Mouse (Mus musculus): ENCODE data around the gene Necab2.

Gene Necab2

GRCm38 (mm10) chr8:119428350-119428740, 18.2 kb upstream of the Necab2 start:
- DNase-seq (ENCODE audit: low spot score in 2 of 2): no peak

GRCm38 (mm10) chr8:119428766-119429327, 17.7 kb upstream of the Necab2 start:
- no peak for DNase-seq (ENCODE audit: low spot score in 2 of 2)

GRCm38 (mm10) chr8:119429552-119429951, 17.0 kb upstream of the Necab2 start:
- DNase-seq (ENCODE audit: low spot score in 2 of 2): no peak

- no peak for DNase-seq (ENCODE audit: low spot score in 2 of 2)
These were observed 16.3 kb upstream of the Necab2 start for GRCm38 (mm10) chr8:119430250-119430649.

DNA sequence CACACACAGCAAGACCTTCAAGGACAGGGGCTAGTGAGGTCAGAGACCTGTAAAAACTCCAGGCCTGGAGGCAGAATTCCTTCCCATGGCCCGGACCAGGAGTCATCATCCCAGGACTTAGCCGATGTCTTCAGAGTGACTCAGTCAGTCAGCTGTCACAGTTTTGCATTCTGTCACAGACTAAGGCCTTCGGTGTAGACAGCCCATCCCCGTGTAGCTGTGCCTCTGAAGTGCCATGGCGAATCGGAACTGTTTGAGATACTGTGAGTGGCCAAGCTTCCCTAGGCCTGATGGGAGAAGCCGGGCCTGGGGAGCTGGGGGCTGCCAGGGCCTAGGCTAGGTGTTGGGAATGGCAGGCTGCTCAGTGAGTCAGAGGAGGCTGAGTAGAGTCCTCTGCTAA, 15.8 kb upstream of the Necab2 start:
- DNase-seq (ENCODE audit: low spot score in 2 of 2): no peak

DNA sequence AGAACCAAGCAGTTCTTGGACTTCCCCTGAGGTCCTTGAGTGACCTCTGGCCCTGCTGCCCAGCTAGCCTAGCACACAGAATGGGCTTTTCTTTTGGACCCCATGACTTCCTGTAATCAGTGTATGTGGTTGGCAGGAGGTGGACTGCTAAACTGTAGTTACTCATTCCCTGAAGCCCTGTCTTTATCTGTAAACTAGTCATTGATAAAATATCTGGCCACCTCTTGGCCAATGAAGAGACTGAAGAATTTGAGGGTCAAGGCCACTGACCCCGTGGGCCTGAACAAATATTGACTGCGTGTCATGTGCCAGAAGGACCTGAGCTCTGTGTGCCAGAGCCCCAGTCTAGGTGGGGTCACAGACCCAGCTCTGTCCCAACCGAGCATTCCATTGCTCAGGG, 14.1 kb upstream of the Necab2 start:
- DNase-seq (ENCODE audit: low spot score in 2 of 2): no peak

- no peak for DNase-seq (ENCODE audit: low spot score in 2 of 2)
These were observed 12.8 kb upstream of the Necab2 start, which contains the start of gene Osgin1 for GRCm38 (mm10) chr8:119433582-119434174. Osgin1 (plus strand) TSS chr8:119434124.

GRCm38 (mm10) chr8:119434569-119434968, 11.9 kb upstream of the Necab2 start:
- no peak for DNase-seq (ENCODE audit: low spot score in 2 of 2)

DNA sequence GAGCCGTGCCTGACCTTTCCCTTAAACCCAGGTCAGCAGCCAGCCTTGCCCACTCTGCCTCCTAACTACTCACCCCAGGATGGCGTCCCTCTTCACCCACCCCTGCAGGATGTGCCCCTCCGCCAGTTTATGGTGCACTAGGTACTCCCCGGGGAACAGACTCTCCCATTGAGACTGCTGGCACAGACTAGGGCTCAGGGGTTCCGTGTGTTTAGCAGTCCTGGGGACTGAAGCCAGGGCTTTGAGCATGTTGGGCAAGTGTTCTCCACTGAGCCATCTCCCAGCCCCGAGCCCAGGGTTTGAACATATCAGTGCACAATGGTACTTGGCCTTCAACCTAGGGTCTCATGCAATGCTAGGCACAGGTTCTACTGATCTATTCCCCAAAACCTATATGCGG, 11.0 kb upstream of the Necab2 start:
- no peak for DNase-seq (ENCODE audit: low spot score in 2 of 2)

DNA sequence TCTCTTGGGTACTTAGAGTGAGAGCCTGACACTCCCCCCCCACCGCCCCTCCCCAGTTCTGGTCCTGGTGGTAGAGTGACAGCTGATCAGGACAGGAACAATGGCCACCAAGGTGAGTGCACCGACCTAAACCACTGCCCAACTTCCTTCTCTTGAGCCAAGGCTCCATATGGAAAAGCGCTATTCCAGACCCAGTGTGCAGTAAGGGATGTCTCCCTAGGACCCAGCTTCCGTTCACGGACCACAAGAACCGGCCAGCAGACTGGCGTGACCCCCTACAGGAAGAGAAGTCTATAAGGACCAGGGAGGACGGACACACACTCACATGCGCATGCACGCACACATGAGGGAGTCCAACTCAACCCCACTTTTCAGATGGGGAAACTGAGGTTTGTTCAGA, 10.2 kb upstream of the Necab2 start:
- no peak for DNase-seq (ENCODE audit: low spot score in 2 of 2)

- peak in 1 of 2 experiments; percentile 60 for DNase-seq (ENCODE audit: low spot score in 2 of 2)
These were observed 9.6 kb upstream of the Necab2 start for GRCm38 (mm10) chr8:119436933-119437332.

DNA sequence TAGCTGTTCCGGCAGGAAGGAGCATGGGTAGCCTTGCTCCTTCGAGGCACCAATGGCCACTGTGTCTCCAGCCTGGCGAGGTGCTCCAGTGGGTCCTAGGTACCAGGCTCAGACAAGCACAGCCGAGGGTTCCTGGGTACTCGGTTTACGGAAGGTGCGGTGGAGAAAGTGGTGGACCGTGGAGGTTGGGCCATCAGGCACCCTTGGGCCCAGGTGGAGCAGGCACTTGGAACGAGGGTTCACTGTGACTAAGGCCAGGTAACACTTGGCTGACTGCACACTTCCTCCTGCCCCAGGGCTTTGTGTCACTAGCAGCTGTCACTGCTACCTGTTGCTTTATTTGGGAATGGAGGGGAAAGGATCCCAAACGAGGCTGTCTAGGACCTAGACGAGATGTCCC, 9.0 kb upstream of the Necab2 start:
- no peak for DNase-seq (ENCODE audit: low spot score in 2 of 2)

GRCm38 (mm10) chr8:119438876-119439275, 7.6 kb upstream of the Necab2 start:
- no peak for DNase-seq (ENCODE audit: low spot score in 2 of 2)

DNA sequence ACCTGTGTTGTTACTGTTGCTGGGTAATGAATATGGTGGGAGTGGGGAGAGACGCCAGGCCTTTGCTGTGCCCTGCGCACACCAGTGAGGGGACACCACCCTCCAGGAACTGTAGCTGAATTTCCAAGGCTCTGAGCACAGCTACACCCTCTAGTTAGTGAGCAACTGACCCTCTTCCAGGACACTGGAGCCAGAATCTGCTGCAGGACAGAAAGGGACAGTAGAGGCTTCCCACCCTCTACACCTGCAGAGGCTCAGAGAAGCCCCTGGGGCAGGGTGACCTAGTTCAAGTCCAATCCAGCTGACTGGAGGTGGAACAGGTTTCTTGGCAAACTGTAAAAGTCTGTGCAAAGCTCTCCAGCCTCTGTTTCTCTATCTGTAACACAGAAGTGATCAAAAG, 7.1 kb upstream of the Necab2 start:
- DNase-seq (ENCODE audit: low spot score in 2 of 2): no peak

DNA sequence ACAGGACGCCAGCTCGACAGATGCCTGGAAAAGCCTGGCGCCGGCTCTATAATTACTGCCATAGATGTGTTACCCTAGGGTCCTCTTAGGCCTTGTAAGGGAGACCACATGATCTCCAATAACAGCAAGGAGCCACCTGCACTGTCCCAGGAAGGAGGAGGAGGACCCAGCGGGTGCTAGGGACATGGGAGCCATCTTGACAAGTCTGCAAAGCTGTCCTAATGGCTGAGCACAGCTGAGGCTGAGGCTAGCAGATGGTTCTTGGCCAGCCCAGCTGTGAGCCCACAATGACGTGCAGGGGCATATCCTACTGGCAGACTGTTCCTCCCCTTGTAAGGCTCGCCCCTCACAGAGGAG, 6.6 kb upstream of the Necab2 start:
- no peak for DNase-seq (ENCODE audit: low spot score in 2 of 2)

DNA sequence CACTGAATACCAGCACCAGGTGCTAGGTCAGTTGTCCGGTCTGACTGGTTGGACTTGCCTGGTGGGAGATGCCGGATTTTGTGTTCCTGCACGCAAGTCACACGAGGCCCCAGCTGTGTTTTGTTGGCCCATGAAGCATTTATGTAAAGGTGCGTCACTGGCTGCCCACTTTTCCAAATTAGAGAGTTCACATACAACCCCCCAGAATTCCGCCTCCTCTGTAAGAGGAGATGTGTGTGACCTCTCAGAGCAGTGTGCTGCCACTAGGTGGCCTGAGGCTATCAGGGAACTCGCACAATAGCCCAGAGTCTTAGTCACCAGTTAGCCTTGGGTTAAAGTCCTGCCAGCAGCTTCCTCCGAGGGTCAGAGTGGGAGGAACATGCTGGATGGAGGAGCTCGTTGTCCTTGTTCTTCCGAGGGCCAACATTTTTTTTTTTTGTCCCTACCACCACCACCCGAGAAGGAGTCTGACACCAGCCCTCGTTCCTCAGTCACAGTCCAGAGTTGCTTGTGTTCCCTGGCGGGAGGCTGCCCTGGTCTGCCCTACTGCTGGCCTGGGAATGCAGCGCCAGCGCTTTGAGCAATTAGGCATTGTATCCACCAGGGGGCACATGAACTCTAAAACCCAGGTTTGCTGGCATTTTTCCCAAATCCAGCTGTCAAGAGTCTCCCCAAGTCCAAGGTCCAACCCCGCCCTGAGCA, 6.1 kb upstream of the Necab2 start:
- peak in 1 of 2 experiments; percentile 54 for DNase-seq (ENCODE audit: low spot score in 2 of 2)

- no peak for DNase-seq (ENCODE audit: low spot score in 2 of 2)
These were observed 5.6 kb upstream of the Necab2 start for GRCm38 (mm10) chr8:119440952-119441270.

DNA sequence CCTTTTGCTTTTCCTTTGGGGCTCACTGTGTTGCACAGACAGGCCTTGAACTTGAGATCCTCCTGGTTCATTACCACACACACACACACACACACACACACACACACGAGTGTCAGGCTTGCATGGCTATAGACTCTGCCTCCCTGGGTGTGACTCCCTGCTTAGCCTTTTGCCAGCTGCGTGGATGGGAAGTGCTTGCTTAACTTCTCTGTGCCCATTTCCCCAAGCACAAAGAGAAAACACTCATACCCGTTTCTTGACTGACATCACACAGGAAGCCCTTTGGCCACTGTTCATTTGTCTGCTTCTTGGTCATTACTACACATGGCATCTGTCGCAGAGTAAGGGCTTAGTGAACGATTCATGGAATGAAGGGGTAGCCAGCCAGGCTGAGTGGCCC, 4.5 kb upstream of the Necab2 start:
- no peak for DNase-seq (ENCODE audit: low spot score in 2 of 2)

DNA sequence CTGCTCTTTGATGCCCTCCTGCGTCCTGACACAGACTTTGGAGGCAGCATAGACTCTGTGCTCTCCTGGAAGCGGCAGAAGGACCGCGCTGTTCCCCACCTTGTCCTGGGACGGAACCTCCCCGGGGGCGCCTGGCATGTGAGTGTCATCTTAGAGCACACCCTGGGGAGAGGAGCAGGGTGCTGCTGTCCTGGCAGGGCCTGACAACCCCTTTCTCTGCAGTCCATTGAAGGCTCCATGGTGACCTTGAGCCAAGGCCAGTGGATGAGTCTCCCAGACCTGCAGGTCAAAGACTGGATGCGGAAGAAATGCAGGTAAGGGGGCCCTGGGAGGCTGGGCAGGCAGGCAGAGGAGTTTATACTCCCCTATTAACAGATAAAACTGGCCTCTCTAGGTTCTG, 3.5 kb upstream of the Necab2 start:
- DNase-seq (ENCODE audit: low spot score in 2 of 2): no peak

DNA sequence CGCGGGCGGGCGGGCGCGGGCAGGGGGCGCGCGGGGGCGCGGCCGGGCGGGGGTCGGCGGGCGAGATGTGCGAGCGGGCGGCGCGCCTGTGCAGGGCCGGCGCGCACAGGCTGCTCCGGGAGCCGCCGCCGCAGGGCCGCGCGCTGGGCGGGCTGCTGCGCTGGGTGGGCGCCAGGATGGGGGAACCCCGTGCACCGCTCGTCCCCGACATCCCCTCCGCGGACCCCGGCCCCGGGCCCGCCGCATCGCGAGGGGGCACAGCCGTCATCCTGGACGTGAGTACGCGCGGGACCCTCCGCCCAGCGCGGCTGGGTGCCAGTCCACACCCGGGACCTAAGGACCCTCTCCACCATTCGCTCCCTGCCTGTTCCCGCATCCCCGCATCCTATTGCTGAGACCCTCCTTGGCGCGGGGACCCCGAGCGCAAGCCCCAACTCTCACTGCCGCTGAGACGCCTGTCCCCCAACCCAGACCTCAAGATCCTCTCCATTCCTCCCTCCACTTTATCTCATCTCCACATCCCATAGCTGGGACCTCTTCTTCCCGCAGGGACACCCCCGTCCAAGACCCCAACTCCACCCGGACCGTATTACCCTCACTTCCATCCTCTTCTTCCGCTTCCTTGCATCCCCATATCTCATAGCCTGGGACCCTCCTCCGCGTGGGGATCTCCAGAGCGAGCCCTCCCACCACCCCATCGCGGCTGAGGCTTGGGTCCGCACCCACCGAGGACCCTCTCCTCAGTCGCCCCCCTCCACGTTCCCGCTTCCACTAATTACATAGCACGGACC, 666 bp downstream of the Necab2 start:
- DNase-seq (ENCODE audit: low spot score in 2 of 2): no peak

GRCm38 (mm10) chr8:119447781-119448170, 1.3 kb downstream of the Necab2 start:
- no peak for DNase-seq (ENCODE audit: low spot score in 2 of 2)

- DNase-seq (ENCODE audit: low spot score in 2 of 2): no peak
These were observed 3.1 kb downstream of the Necab2 start for GRCm38 (mm10) chr8:119449627-119450026.

DNA sequence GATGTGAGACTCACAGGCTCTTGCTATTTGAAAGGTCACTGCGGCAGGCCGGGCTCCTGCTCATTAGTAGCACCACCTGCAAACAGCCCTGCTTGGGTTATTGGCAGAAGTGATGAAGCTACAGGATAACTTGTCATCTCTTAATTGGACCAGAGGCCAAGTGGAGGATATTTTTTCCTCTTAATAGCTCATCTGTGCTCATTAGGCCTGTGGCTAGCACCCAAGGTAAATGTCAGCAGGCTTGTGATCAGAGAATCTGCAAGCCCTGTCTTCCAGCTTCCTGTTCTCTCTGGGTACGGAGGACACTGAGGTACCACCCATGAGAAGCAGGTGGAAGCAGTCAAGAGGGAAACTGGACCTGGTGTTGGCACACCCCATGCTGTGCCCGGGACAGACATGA, 4.6 kb downstream of the Necab2 start:
- no peak for DNase-seq (ENCODE audit: low spot score in 2 of 2)
